Mouse (Mus musculus): Measurements from ENCODE around the gene Fam83d.

Fam83d gene

DNA sequence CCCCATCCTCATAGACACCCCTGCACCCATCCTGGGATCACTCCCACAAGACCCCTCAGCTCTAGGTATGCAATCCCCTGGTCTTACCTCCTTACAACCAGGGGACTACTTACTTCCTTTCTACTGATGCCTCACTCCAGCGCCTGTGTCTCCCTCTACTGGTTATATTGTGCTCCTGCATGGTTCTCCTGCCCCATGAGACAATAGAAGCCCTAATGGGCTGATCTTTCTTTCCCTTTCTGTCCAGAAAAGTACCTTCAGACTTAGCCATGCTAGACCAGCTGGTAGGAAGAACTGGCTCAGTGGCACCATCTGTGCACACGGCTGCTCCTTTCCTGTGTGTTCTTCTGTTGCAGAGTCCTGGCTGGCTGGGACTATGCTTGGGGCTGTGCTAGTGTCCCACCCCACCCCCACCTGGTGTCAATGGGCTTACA lies 22.8 kb upstream of the Fam83d start:
- DNase-seq (ENCODE audit: low spot score) = peak; percentile 21

DNA sequence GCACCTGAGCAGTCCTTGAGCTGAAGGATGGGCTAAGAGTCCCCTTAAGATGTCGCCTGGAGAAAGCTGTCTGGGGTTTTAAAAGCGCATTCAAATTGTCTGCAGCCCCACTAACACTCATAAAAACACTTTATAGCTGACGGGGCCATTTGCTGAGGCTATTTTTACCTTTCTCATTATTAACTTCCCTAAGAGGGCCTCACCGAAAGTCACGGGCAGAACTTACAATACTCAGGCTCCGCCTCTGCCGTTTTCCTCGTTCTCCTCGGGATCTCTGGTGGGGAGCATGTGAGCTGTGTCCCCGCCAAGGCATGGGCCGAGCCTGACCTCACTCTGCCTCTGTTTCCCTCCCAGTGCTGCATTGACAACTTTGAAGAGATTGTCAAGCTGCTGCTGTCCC lies 21.7 kb upstream of the Fam83d start:
- no peak for DNase-seq (ENCODE audit: low spot score)

DNA sequence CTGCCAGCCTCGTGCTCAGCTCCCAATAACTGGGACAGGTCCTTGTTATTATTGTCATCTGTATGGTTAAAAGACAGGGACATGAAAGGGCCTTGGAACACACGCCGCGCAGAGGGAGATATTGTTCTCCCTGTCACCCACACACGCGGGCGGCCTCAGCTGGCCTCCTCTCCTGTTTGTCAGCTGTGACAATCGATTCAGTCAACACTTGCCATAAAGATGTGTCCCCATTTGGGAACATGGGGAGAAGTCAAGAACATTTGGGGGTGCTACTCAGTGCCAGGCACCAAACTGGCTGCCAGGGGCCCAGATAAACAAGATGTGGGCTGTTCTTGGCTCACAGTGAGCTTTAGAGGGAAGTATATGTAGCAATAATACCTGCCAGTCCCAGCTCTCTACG lies 18.5 kb upstream of the Fam83d start:
- DNase-seq (ENCODE audit: low spot score) = no peak

DNA sequence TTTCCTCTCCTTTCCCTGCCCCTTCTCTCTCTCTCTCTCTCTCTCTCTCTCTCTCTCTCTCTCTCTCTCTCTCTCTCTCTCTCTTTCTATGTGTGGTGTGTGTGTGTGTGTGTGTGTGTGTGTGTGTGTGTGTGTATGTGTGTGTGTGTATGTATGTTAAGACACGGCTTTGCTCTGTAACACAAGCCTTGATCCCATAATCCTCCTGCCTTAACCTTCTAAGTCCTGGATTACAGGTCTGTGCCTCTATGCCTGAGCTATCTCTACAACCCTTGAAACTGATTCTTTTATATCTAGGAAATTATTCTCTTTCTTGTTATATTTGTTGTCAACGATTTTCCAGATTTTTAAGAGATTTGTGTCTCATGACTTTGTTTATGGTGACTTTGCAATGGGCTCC lies 7.7 kb upstream of the Fam83d start:
- DNase-seq (ENCODE audit: low spot score) = no peak

DNA sequence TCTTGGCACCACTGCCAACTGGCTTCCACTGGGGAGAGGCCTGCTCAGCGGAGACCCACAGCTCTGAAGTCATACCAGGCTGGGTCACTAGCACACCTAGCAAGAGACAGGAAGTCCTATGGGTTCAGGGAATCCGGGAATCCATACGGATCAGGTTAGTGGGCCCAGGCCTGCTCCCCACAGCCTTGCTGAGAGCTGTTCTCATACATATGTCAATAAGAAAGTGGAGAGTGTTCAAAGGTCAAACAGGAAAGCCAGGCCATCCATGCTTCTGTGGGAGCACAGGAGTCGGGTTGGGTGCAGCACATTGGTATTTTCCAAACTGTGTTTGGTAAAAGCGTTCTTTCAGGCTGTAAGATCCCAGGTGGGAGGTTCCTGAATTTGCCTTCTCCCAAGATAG lies 5.6 kb upstream of the Fam83d start:
- no peak for DNase-seq (ENCODE audit: low spot score)

DNA sequence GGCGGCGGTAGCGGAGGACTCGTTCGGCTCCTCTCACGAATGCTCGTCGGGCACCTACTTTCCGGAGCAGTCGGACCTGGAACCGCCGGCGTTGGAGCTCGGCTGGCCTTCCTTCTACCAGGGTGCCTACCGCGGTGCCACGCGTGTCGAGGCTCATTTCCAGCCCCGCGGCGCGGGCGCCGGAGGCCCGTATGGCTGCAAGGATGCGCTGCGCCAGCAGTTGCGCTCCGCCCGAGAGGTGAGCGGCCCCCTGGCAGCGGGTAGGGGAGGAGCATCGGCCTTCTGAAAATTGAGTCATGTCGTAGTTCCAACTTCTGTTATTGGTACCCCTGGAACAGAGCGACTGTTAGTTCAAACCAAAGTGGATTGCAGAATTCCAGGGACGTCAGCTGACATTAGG lies 457 bp downstream of the Fam83d start:
- DNase-seq (ENCODE audit: low spot score) = no peak

DNA sequence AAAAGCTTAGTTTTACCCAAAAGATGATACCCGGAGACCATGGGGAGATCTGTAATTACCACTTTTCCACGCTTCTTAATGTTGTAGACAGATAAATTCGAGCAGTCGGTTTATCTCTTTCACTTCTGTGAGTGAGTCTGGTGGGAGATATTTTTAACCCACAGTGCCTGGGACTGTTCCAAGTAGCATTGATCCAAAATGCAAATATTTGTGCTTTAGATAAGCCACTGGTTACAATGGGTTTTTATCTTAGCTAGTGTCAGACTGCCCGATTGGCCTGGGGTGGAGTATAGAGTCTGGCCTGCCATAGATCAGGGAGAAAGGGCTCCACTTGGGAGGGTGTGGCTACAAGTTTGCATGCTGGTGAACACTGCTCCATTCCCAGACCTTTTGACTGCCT lies 878 bp downstream of the Fam83d start:
- no peak for DNase-seq (ENCODE audit: low spot score)

DNA sequence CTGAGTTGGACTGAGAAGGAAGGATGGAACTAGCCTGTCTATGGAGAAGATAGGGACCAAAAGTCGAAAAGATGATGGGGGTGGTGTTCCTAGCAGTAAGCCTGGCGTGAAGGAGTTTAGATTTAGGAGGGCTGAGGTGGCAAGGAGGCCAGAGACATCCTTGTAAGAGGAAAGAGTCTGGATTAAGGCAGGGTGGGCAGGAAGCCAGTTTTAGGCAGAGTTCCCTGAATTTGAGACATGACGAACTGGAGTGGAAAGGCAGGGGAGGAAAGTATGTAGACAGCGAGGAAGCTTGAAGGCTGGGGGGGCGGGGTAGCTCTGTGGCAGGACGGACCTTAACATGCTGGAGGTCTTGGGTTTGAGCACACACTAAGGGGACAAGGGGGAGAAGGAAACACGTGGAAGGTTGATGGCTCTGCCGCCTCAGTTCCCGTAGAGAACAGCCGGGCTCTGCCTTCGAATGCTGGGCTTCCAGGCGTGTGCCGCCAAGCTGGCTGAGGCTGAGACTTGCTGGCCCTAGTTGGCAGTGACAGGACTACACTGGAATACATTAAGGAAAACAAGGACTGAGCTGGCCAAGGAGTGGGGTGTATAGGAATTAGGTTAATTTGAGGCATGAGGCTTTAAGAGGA lies 2.3 kb downstream of the Fam83d start:
- no peak for DNase-seq (ENCODE audit: low spot score)

DNA sequence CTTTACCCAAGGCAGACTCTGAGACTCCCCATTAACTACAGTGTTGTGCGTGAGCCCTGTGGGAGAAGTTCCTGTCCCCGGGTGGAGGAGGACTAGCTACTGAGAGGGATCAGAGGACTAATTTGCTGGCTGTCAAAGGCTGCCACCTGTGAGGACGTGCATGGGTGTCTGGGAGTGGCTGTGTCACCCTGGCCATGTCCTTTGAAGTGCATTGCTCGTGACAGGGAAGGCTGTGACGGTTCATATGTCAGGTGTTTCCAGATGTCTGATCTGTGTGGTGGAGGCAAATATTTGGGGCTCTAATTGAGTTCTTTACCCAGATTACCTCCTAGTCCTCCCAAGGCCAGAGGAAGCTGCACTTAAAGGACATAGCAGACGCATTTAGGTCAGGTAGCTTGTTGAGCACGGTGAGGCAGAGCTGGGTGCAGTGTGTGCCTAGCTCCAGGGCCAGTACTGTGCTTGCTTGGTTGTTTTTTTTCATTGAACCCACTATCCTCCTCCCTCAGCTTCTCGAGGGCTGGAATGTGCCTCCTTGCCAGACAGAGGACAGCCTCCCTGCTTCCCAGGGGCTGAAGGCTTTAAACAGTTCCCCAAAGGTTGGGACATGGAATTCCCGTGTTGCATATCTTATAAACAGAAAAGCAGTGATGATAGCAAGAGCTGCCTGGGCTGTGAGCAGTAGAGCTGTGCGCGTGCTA lies 3.3 kb downstream of the Fam83d start:
- no peak for DNase-seq (ENCODE audit: low spot score)

DNA sequence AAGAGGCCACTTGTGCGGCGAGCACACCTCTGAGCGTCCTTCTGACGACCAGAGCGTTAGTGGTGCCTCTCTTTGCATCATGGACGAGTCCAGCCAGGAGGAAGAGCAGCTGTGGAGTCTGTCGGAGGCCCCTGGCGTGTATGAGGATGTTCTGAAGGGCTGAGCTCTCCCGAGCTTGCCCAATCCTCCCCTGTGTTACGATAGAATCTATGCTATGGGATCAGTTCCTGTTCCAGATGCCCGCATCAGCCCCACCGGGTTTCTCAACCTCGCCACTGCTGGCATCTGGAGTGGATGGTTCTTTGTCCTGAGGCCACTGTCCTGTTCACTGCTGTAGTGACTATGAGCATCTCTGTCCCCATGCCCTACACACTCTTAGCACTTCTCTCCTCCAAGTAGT lies 4.9 kb downstream of the Fam83d start:
- DNase-seq (ENCODE audit: low spot score) = no peak

DNA sequence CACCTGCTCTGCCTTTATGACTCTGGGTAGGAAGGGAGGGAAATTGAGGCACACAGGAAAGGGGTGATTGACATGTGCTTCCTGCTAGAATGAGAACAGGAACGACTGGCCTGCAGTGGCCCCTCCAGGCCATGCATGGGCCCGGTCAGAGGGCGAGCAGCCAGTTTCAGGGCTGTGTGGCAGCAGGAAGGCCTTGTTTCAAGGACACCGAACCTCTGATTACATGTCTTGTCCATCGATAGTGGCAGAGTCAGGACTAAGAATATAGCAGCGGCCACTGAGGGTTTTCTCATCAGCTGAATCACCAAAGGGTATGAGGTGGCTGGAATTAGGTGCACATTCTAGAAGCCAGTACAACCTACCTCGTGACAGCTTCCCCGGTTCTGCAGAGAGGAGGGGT lies 7.0 kb downstream of the Fam83d start:
- no peak for DNase-seq (ENCODE audit: low spot score)

DNA sequence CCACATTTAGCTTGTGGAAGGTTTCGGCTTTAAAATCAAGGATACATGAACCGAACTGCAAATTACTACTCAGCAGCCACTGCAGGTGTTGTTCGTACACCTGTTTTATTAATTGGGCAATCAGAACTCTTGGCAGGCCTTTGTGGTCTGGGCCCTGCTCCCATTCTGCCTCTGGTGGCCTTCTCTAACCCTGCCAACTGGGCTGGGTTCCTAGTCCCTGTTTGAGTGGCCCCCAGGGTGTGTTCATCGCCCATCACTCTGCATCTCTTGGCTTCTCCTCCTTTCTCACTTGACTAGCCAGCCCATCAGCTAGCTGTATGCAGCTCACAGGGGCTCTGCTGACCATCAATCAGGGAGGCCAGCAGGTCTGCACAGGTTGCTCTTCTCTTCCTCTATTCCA lies 8.8 kb downstream of the Fam83d start:
- no peak for DNase-seq (ENCODE audit: low spot score)

DNA sequence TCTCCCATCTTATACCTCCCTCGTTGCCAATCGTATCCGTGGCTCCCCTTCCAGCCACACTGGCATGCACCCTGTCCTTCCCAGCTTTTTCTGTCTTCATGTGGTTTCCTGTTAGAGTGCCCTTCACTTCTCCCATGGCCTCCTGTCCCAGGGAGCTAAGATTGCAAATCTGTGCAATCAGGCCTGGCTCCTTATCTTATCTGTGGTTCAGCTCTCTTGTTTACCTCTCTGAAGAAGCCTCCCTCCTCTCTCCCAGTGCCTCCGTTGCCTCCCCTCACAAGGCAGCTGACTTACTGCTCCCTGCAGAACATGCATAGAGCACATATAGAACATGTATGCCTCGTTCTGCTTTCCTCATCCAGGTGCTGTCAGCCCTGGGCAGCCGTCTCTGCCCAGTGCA lies 9.6 kb downstream of the Fam83d start:
- no peak for DNase-seq (ENCODE audit: low spot score)

DNA sequence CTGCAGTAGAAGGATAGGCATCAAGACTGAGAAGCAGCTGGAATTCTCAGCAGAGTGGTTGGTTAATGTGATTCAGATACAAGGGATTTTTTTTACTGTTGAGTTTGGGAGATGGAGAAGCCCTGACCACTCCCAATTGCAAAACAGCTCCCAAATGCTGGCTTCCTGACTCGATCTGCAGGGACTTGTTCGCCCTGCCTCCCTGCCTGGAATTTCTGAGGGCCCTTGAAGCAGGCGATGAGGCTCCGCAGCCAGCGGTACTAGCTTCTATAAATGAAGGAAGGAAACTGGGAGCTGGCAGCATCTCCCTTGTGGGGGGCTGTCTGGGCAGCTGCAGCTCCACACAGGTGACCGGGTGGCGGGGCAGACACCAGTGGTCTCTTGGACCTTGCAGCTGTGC lies 10.5 kb downstream of the Fam83d start:
- DNase-seq (ENCODE audit: low spot score) = no peak

DNA sequence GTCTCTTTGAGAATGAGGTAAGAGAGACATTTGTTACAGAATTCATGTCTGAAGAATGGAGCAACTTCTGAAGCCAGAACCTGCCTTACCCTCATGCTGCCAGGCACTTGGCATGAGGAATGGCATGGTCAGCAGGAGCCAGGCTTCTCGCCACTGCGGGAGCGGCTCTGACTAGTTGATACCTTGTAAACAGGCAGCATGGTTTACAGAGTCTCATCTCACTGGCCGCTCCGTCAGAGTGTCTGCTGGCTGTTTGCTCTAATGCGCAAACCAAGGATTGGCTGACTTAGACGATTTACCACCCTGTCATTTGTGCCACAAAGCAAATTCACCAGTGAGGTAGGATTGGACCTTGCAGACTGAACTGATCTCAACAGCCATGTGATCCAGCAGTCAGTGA lies 13.2 kb downstream of the Fam83d start:
- no peak for DNase-seq (ENCODE audit: low spot score)

DNA sequence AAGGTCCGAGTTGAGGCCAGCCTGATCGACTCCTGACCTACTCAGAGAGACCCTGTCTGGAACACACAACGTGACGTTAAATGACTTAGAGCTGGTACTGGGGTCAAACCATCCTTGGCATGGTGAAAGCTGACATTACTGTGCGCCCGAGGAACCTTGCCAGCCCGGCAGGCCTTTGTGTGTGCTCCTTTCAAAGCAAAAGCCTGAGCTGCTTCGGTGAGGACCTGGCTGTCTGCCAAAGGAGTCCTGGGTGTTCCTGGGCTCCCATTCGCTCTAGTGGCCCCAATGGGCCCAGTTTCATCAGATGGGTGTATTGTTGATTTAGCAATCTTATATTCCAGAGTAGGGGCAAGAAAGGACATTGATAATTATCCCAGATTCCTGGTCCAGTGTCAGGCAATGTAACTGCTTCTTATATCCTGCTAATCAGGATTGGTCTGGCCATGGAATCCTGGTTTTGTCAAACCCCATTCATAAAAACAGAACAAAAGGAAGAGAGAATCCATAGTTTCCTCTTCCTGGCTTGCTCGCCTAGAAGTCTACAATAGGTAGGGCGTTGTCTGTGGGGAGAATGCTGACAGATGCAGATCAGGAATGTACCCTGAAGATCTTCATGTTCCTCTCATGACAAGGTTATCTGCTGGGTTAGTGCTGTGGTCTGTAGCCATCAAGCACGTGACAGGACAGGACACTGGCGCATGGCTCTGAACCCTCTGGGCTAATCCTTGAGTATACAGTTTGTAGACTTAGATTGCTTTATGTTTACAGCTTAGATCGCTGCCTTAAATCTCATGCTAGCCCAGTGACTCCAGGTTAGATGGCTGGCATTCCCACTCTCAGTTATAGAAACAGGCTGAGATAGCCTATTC lies 19.3 kb downstream of the Fam83d start:
- DNase-seq (ENCODE audit: low spot score) = no peak

DNA sequence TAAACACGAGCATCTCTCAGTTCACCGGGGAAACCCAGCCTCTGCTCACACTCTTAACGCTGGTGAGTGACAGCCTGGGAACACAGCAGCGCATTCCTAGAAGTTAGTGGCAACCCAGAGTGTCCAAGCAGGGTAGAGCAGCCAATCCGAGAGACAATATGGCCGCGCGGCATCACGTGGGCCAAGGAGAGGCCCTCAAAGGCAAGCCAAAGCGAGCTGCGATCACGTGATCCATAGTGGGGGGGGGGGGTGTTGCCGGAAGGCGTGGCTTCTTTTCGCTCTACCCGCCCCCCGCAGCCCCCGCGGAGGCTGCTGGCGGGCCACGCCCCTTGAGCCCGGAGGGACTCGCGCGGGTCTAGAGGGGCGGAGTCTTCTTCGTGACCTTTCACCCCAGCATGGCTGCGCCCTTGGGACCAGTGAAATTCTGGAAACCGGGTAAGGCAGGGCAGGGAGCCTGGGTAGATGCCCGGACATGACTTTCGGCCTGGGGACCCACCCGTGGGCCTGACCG lies 26.7 kb downstream of the Fam83d start, which contains the start of gene Dhx35:
Gene Dhx35 (plus strand): TSS at position 314 of the 511 bp plus-strand sequence.
- peak; percentile 90 for DNase-seq (ENCODE audit: low spot score)

DNA sequence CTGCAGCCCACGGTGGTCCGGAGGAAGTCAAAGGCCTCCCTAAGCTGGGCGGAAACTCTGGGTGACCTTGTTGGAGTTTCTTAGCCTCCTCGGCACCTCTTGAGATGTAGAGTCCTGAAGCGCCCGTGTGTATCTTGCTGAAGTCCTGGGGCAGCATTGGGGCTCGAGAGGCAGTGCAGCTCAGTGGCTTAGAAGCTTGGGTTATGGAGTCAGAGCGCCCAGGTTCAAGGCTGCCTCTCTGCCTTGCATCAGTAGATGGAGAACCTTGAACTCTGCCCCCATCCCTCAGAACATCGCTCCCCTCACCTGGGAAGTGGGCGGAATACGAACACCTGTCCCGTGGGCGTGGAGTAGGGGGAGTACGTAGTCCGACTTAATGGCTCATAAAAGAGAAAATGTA lies 27.1 kb downstream of the Fam83d start:
- no peak for DNase-seq (ENCODE audit: low spot score)

DNA sequence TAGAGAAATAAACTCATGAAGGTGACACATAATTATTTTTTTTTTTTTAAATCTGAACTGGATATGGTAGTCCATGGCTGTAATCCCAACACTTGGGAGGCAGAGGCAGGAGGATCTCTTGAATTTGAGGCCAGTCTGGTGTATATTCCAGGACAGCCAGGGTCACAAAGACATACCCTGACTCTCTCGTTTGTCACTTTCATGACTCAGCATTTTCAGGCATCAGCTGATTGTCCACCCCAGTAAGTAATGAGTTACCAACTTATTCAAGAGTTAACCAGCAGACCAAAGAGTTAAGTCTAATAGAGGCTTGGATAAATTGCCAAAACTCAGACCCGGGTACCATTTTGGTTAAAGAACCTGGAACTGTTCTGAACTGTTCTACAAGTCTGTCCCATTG lies 28.0 kb downstream of the Fam83d start:
- DNase-seq (ENCODE audit: low spot score) = no peak

DNA sequence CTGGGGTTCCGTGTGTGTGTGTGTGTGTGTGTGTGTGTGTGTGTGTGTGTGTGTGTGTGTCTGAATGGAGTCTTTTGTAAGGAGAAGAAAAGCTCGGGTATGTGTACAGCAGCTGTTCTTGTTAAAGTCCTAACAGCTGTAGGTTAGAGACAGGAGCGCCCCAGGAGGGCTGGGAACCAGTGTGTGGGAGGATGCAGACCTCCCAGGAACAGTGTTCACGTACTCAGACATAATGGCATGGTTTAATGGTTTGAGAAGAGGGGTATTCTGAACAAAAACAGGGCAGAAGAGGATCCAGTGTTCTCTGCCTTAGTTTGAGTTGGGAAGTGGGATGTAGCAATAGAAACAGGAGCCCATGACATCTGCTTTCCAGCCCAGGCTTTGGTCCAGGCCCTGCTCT lies 31.4 kb downstream of the Fam83d start:
- no peak for DNase-seq (ENCODE audit: low spot score)

DNA sequence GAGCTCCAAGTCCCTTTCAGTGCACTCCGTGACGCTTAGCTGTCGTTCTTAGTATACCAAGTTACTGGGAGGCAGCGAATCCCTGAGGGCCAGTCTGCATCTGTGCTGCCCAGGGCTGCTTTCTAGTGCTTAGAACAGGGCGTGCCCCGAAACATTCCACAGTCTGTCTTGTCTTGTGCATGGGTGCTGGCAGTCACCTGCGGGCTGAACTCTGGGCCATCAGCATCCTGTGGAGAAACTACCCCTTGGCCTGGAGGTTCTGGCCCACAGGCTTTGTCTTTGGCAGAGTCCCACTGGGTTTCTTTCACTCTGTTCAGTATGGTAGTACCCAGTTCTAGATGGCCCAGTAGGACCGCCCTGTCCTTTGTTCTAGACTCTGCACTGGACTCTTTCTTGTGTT lies 32.9 kb downstream of the Fam83d start:
- DNase-seq (ENCODE audit: low spot score) = no peak

DNA sequence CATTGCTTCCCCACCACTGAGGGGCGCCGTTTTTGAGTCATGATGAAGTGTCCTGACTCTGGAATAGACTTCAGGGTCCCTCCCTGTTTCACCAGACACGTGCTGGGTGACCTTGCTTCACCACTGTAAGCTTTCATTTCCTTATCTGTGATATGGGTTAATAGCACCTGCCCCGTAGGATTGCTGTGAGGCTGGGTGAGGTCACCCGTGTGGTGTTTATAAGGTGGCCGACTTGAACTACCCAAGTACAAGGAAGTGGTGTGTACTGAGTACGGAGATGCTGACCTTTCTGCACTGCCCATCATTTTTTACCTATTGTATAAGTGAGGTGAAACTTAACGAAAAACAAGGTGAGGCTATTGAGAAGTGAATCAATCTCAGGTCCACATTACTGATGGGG lies 35.7 kb downstream of the Fam83d start:
- no peak for DNase-seq (ENCODE audit: low spot score)

DNA sequence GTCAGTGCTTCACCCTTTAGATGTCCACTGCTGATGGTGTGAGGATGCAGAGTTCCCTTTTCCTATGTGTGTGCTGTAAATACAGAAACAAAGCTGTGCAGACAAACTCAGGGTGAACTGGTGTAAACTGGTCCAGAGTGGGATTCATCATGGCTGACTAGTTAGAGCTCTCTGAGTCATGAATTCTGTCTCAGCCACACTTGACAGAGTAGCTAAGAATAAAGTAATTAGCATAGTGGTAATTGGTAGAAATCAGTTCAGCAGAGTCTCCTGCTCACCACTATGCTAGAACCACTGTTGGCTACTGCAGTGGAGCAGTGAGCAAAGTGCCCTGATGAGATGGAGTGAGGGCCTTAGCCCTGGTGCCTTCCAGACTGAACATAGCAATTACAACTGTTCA lies 47.8 kb downstream of the Fam83d start:
- no peak for DNase-seq (ENCODE audit: low spot score)
